Mouse (Mus musculus) C2C12 (cell line): Measurements from ENCODE around the gene Smim22. TPM values are rescaled to one million over a fixed set of nuclear protein-coding genes. Genes with fewer than 3 reads are reported as not detected.

Source experiments
- H3K27me3 ChIP-seq: one replicate; pipeline ENCODE4 v1.6.1; 2011; ENCODE audit not compliant: control insufficient read depth, insufficient read depth, insufficient read length
- H3K36me3 ChIP-seq: one replicate; pipeline ENCODE4 v1.6.1; 2011; ENCODE audit not compliant: control insufficient read depth, insufficient read depth
- H3K4me3 ChIP-seq: one replicate; pipeline ENCODE4 v1.5.1; 2011; ENCODE audit warnings: mild to moderate bottlenecking, control low read depth; ENCODE audit not compliant: poor library complexity, insufficient read depth, severe bottlenecking
- H3K79me2 ChIP-seq: one replicate; pipeline ENCODE4 v1.6.1; 2011; ENCODE audit not compliant: control insufficient read depth, insufficient read depth
- H3K79me3 ChIP-seq: one replicate; pipeline ENCODE4 v1.6.1; 2011; ENCODE audit warnings: low read depth, control low read depth
- H3ac ChIP-seq: one replicate; pipeline ENCODE3; 2011; ENCODE audit warnings: low read depth; ENCODE audit not compliant: control insufficient read depth, insufficient read length
- CEBPB ChIP-seq: IDR thresholded peaks from one replicate; pipeline ENCODE4 v1.6.1; 2011; ENCODE audit warnings: low read depth, mild to moderate bottlenecking, control low read depth, moderate library complexity
- CTCF ChIP-seq: IDR thresholded peaks from one replicate; pipeline ENCODE4 v1.5.1; 2011; ENCODE audit not compliant: control insufficient read depth, insufficient read depth, insufficient read length
- FOSL1 ChIP-seq: IDR thresholded peaks from one replicate; pipeline ENCODE4 v1.8.0; 2011; ENCODE audit warnings: mild to moderate bottlenecking, low read length; ENCODE audit not compliant: poor library complexity, insufficient read depth, severe bottlenecking
- MAX ChIP-seq: IDR thresholded peaks from one replicate; pipeline ENCODE4 v1.6.1; 2011; ENCODE audit warnings: mild to moderate bottlenecking, control low read depth
- MYOD1 ChIP-seq: IDR thresholded peaks from one replicate; pipeline ENCODE4 v1.6.1; 2011; ENCODE audit warnings: low read depth; ENCODE audit not compliant: control insufficient read depth, insufficient read length
- MYOG ChIP-seq: IDR thresholded peaks from one replicate; pipeline ENCODE4 v1.6.1; 2011; ENCODE audit not compliant: control insufficient read depth, insufficient read length; ENCODE audit errors: extremely low read depth
- USF1 ChIP-seq: IDR thresholded peaks from one replicate; pipeline ENCODE4 v1.6.1; 2011; ENCODE audit warnings: low read depth, mild to moderate bottlenecking, control low read depth, moderate library complexity
- polyA plus RNA-seq: library from polyadenylated mRNA; unstranded; fragments of >200 nt; fragmentation: generic; extraction: Trizol; gene quantifications from one replicate; pipeline ENCODE4 v1.2.1, GENCODE M21; 2012; ENCODE audit warnings: missing spikeins

The Smim22 gene
- polyA plus RNA-seq, 1 experiment, result not detected

DNA sequence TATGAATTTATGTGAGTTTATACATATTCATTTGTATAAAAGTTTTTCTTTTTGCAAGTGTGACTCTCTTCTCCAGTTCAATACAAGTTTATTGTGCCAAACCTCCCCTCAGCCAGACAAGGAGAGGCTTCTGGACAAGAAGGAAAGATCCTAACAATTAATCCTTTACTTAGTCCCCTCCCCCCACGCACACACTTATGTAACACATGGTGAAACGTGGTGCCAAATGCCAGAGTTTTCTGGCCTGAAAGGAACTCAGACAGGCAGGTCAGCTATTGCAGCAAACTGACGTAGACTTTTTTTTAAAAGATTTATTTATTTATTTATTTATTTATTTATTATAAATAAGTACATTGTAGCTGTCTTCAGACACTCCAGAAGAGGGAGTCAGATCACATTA, 6.5 kb upstream of the Smim22 start:
- Histone ChIP-seq H3K79me2 (no peaks in the 10 kb centered on the region), H3K36me3 (no peaks in the 10 kb centered on the region), H3K27me3 (peaks cover 3% of the 10 kb centered on the region), H3K4me3 (no peak overlapping the region), H3K79me3 (no peaks in the 10 kb centered on the region), H3ac (no peak overlapping the region)
- TF ChIP-seq FOSL1 (no peak), USF1 (no peak), MAX (no peak), CTCF (no peak), MYOD1 (no peak), MYOG (no peak), CEBPB (no peak)

DNA sequence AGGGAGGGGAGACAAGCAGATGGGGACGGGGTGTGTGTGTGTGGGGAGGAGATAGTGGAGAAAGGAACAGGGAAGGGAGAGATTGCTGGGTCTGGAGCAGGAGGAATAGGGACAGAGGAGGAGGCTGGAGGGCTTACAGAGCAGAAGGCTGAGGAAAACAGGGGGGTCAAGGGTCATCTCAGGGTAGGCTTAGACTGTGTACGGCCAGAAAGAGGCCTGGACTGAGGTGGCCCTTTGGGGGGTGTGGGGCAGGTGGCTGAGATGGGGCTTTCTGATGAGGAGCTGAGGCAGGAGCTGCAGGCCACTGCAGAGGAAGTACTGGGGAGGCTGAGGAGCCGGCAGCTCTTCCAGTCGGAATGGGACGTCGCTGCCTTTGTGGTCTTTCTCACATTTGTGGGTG, 404 bp downstream of the Smim22 start:
- no peak overlapping the region for H3ac ChIP-seq
- H3K36me3 ChIP-seq, result no peaks in the 10 kb centered on the region
- H3K79me2 ChIP-seq, result no peaks in the 10 kb centered on the region
- H3K4me3 ChIP-seq, result no peak overlapping the region
- no peaks in the 10 kb centered on the region for H3K79me3 ChIP-seq
- no peaks in the 10 kb centered on the region for H3K27me3 ChIP-seq
- no peak for TF ChIP-seq MAX
- TF ChIP-seq CEBPB, result no peak
- no peak for TF ChIP-seq CTCF
- no peak for TF ChIP-seq FOSL1
- TF ChIP-seq USF1, result no peak
- TF ChIP-seq MYOG, result no peak
- TF ChIP-seq MYOD1, result no peak

DNA sequence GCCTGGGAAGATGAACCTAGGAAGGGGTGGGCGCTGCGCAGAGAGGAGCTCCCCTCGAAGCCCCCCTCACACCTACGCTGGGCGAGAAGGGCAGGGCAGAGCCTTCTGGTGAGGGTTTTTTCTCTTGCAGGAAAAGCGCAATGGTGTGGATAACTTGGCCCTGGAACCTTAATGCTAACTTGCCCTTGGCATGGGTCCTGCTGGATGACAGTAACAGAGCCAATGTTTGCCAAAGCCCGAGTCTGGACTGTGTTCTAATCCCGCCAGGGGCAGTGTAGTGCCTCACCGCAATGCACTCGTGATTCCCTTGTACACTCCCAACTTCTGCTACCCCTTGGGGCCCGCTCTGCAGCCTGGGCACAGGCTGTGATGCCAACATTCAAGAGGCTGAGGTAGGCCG, 988 bp downstream of the Smim22 start:
- Histone ChIP-seq H3K27me3 (no peaks in the 10 kb centered on the region), H3K79me3 (no peaks in the 10 kb centered on the region), H3K4me3 (no peak overlapping the region), H3ac (no peak overlapping the region), H3K36me3 (no peaks in the 10 kb centered on the region), H3K79me2 (no peaks in the 10 kb centered on the region)
- no peak for TF ChIP-seq CEBPB
- TF ChIP-seq CTCF, result no peak
- no peak for TF ChIP-seq MYOG
- no peak for TF ChIP-seq MYOD1
- TF ChIP-seq MAX, result no peak
- TF ChIP-seq FOSL1, result no peak
- TF ChIP-seq USF1, result no peak

DNA sequence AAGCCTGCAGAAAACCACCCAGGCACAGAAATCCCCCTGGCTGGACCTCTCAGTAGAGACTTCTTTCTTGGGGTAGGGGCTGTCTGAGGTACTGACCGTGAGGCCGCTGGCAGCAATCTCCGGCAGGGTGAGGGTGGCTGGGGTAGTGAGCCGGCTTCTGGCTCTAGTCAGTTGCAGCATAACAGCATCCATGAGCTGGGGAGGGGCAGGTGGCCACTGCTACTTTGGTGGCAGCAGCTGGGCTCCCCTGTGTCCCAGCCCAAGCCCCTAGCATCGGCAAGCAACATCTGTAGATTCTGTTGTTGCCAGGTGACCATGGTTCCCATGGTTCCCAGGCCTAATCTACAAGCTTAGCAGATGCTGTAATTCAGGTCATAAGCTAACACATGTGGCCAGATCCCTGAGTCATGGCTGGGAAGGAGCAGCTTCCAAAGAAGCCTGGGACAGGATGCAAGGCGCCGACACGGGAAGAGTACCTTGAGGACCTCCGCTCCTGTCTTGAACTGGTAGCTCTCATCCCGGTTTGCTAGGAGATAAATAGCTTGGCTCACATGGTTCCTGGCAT, 3.4 kb downstream of the Smim22 start:
- Histone ChIP-seq H3K79me3 (no peaks in the 10 kb centered on the region), H3K79me2 (no peaks in the 10 kb centered on the region), H3ac (no peak overlapping the region), H3K27me3 (no peaks in the 10 kb centered on the region), H3K4me3 (no peak overlapping the region), H3K36me3 (peaks cover 13% of the 10 kb centered on the region)
- TF ChIP-seq MYOG, result no peak
- TF ChIP-seq MYOD1, result no peak
- TF ChIP-seq CTCF, result no peak
- no peak for TF ChIP-seq USF1
- TF ChIP-seq FOSL1, result no peak
- TF ChIP-seq CEBPB, result no peak
- TF ChIP-seq MAX, result no peak

DNA sequence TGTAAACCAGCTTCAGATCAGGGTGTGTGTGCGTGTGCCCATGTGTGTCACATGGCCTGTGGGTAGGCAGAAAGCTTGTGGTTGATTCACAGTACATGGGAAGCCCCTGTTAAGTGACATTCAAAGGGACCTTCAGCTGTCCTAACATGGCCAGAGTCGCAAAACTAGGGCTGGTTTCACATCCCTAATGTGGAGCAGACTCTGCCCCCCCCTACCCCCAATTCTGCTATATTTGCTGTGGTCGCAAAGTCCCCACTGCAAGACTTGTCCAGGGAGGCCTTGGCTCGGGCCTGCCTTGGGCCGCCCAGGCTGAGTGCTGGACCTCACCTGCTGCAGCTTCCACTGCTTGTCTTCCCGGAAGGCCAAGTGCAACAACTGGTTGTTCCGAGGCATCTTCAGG, 4.2 kb downstream of the Smim22 start:
- H3K36me3 ChIP-seq, result peaks cover 20% of the 10 kb centered on the region
- H3K79me2 ChIP-seq, result no peaks in the 10 kb centered on the region
- TF ChIP-seq CTCF, result no peak
- TF ChIP-seq USF1, result no peak
- TF ChIP-seq FOSL1, result no peak
- TF ChIP-seq CEBPB, result no peak
- no peak for TF ChIP-seq MYOD1
- no peaks in the 10 kb centered on the region for H3K79me3 ChIP-seq
- no peaks in the 10 kb centered on the region for H3K27me3 ChIP-seq
- no peak overlapping the region for H3ac ChIP-seq
- H3K4me3 ChIP-seq, result no peak overlapping the region
